Mouse (Mus musculus) myocyte (in vitro differentiated cells): ENCODE results near the gene Fign. TPM values are rescaled to one million over a fixed set of nuclear protein-coding genes. Genes with fewer than 3 reads are reported as not detected.

Experiments
- H3K27me3 ChIP-seq: one replicate; pipeline ENCODE4 v1.6.1; 2011; ENCODE audit not compliant: control insufficient read depth, insufficient read depth, insufficient read length
- H3K36me3 ChIP-seq: one replicate; pipeline ENCODE4 v1.6.1; 2011; ENCODE audit not compliant: control insufficient read depth, insufficient read depth
- H3K4me2 ChIP-seq: one replicate; pipeline ENCODE4 v1.6.1; 2011; ENCODE audit warnings: low read depth, control low read depth
- H3K4me3 ChIP-seq: one replicate; pipeline ENCODE4 v1.5.1; 2011; ENCODE audit warnings: mild to moderate bottlenecking, control low read depth, moderate library complexity
- H3K79me2 ChIP-seq: one replicate; pipeline ENCODE4 v1.6.1; 2011; ENCODE audit not compliant: control insufficient read depth, insufficient read depth
- H3ac ChIP-seq: one replicate; pipeline ENCODE4 v1.6.1; 2011; ENCODE audit not compliant: control insufficient read depth, insufficient read length
- CEBPB ChIP-seq: IDR thresholded peaks from 2 replicates; pipeline ENCODE4 v1.6.1; 2011; ENCODE audit warnings: mild to moderate bottlenecking, moderate library complexity; ENCODE audit not compliant: poor library complexity, insufficient read depth, severe bottlenecking
- E2F4 ChIP-seq: IDR thresholded peaks from one replicate; pipeline ENCODE4 v1.6.1; 2011; ENCODE audit warnings: mild to moderate bottlenecking, control low read depth, moderate library complexity; ENCODE audit not compliant: insufficient read depth
- MAX ChIP-seq: IDR thresholded peaks from one replicate; pipeline ENCODE4 v1.6.1; 2011; ENCODE audit warnings: low read depth, mild to moderate bottlenecking, control low read depth
- MYOD1 ChIP-seq, 3 experiments: IDR thresholded peaks; one replicate each; pipeline ENCODE4 v1.6.1; 2011; ENCODE audit warnings: control low read depth in 2 of 3, low read depth in 2 of 3, mild to moderate bottlenecking in 2 of 3, moderate library complexity in 1 of 3; ENCODE audit not compliant: insufficient read length in 2 of 3, control insufficient read depth in 1 of 3
- MYOG ChIP-seq, 3 experiments: IDR thresholded peaks; one replicate each; pipeline ENCODE4 v1.6.1; 2011; ENCODE audit warnings: control low read depth in 2 of 3, low read depth in 2 of 3, mild to moderate bottlenecking in 2 of 3; ENCODE audit not compliant: insufficient read length in 2 of 3, control insufficient read depth in 1 of 3, insufficient read depth in 1 of 3
- POLR2A ChIP-seq: IDR thresholded peaks from one replicate; pipeline ENCODE4 v1.6.1; 2011; ENCODE audit warnings: low read depth, mild to moderate bottlenecking, control low read depth, moderate library complexity; ENCODE audit not compliant: insufficient read length
- POLR2AphosphoS2 ChIP-seq: IDR thresholded peaks from one replicate; pipeline ENCODE4 v1.6.1; 2011; ENCODE audit warnings: low read depth, control low read depth; ENCODE audit not compliant: insufficient read length
- REST ChIP-seq: IDR thresholded peaks from one replicate; pipeline ENCODE4 v1.6.1; 2011; ENCODE audit warnings: mild to moderate bottlenecking, control low read depth, moderate library complexity; ENCODE audit not compliant: insufficient read depth, insufficient read length
- SRF ChIP-seq: IDR thresholded peaks from one replicate; pipeline ENCODE4 v1.6.1; 2011; ENCODE audit warnings: low read depth; ENCODE audit not compliant: control insufficient read depth, insufficient read length
- TCF12 ChIP-seq: IDR thresholded peaks from one replicate; pipeline ENCODE4 v1.6.1; 2011; ENCODE audit warnings: mild to moderate bottlenecking, control low read depth; ENCODE audit not compliant: poor library complexity, insufficient read depth, severe bottlenecking
- TCF3 ChIP-seq: IDR thresholded peaks from one replicate; pipeline ENCODE4 v1.6.1; 2011; ENCODE audit warnings: low read depth, control low read depth; ENCODE audit not compliant: insufficient read length
- USF1 ChIP-seq: IDR thresholded peaks from one replicate; pipeline ENCODE4 v1.6.1; 2011; ENCODE audit warnings: low read depth, mild to moderate bottlenecking, control low read depth, moderate library complexity
- polyA plus RNA-seq: library from polyadenylated mRNA; unstranded; fragments of >200 nt; fragmentation: generic; extraction: Trizol; gene quantifications from one replicate; pipeline ENCODE4 v1.2.1, GENCODE M21; 2012; ENCODE audit warnings: missing spikeins

The Fign gene
- 0.01 TPM for polyA plus RNA-seq

DNA sequence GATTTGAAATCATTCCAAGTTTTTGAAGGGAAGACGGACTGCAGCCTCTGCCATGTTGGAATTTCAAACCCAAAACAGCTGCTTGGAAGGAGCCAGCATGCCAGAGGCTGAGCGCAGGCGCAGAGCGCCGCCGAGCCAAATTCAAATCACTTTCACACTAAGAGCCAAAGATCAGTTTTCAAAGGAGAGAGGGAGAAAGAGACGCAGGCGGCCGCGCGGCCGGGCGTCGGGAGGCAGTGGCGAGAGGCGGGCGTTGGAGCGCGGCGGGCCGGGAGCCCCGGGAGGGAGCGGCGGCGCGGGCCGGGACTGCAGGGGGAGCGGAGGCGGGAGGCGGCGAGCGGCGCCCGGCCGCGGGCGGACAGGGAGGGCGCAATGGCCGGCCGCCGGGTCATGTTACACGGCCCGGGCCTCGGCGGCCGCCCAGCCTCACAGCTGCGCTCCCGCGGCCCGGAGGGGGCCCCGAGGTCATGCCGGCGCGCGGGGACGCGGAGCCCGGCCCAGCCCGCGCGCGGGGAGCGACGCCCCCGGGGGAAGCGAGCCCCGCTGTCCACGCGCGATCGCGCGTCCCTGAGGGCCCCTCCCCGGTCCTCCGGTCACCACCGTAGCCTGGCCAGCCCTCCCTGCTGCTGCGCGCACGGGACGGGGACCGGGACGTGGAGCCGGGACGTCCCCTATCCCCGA lies at the start of gene Fign:
Gene Fign, minus strand, starts transcription at position 102 of the 681 bp plus-strand sequence.
- TF ChIP-seq E2F4 (peak; percentile 57), POLR2A (no peak), SRF (no peak), MYOD1 (IDR thresholded peaks at IDR 0.05; ENCODE audit: control insufficient read depth in 1 of 3, insufficient read length in 2 of 3, low read depth in 2 of 3) (peak in 1 of 3 experiments; percentile 26), USF1 (no peak), REST (no peak), MYOG (IDR thresholded peaks at IDR 0.05; ENCODE audit: control insufficient read depth in 1 of 3, insufficient read depth in 1 of 3, insufficient read length in 2 of 3, low read depth in 2 of 3) (peak in 2 of 3 experiments; percentile 5 to 34), TCF12 (no peak), POLR2AphosphoS2 (no peak)
- no peaks in the 10 kb centered on the region for H3K36me3 ChIP-seq
- no peaks in the 10 kb centered on the region for H3K27me3 ChIP-seq
- peak within 1 kb of the TSS; percentile 21 for H3K4me3 ChIP-seq
- peak within 1 kb of the TSS; percentile 11 for H3ac ChIP-seq
- peak within 1 kb of the TSS; percentile 78 for H3K4me2 ChIP-seq
- no peaks in the 10 kb centered on the region for H3K79me2 ChIP-seq

DNA sequence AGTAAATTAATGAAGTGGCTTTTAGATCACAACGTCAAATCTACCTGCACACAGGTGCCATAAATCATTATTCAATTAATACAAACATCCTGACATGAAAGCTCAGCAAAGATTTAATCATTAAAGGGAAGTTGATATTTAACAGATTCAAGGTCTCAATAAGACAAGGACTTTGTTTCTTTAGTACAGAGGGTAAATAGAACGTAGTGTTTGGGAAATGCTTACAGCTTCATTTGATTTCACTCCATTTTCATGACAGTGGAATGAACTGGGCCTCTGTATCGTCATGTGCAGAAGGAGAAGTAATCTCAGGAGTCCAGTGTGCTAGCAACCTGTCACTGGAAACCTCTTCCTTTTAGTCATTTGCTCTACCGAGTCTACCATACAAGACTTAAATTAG lies 35.8 kb upstream of the Fign start:
- H3K27me3 ChIP-seq, result no peaks in the 10 kb centered on the region
- TF ChIP-seq E2F4 (no peak), POLR2A (no peak), TCF3 (no peak), MYOG (IDR thresholded peaks at IDR 0.05; ENCODE audit: control insufficient read depth in 1 of 3, insufficient read depth in 1 of 3, insufficient read length in 2 of 3, low read depth in 2 of 3) (no peak), USF1 (no peak), CEBPB (no peak), MYOD1 (IDR thresholded peaks at IDR 0.05; ENCODE audit: control insufficient read depth in 1 of 3, insufficient read length in 2 of 3, low read depth in 2 of 3) (no peak), POLR2AphosphoS2 (no peak), TCF12 (no peak), SRF (no peak)
- no peak overlapping the region for H3K4me3 ChIP-seq

DNA sequence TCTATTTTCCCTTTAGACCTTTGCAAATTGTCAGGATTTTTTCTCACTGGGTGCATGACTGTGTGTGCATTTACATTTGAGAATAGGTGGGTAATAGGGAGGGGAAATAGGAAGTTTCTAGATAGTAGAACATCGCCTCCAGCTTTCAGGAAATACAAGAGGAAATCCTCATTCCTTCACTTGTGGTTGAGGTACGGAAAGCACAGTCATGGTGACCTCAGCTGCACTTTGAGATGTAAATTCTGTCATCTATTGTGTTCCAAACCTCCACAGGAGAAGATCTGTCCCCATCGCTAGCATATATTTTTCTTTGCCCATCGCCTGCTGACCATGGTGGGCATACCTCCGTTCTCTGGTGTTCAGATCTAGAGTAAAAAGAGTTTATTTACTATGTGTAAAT lies 22.7 kb upstream of the Fign start:
- H3K79me2 ChIP-seq, result no peaks in the 10 kb centered on the region
- no peak for TF ChIP-seq POLR2AphosphoS2
- no peak for TF ChIP-seq MYOG (IDR thresholded peaks at IDR 0.05; ENCODE audit: control insufficient read depth in 1 of 3, insufficient read depth in 1 of 3, insufficient read length in 2 of 3, low read depth in 2 of 3)
- no peak for TF ChIP-seq TCF3
- TF ChIP-seq MAX, result no peak
- no peak for TF ChIP-seq USF1
- no peak for TF ChIP-seq CEBPB
- TF ChIP-seq E2F4, result no peak
- no peak for TF ChIP-seq POLR2A
- no peak for TF ChIP-seq MYOD1 (IDR thresholded peaks at IDR 0.05; ENCODE audit: control insufficient read depth in 1 of 3, insufficient read length in 2 of 3, low read depth in 2 of 3)
- TF ChIP-seq SRF, result no peak
- no peak overlapping the region for H3K4me3 ChIP-seq
- no peak overlapping the region for H3ac ChIP-seq
- no peak overlapping the region for H3K4me2 ChIP-seq
- no peaks in the 10 kb centered on the region for H3K27me3 ChIP-seq
- no peaks in the 10 kb centered on the region for H3K36me3 ChIP-seq

More for the DNA sequence above, 35.8 kb upstream of the Fign start:
- Histone ChIP-seq H3K79me2 (no peaks in the 10 kb centered on the region), H3K36me3 (no peaks in the 10 kb centered on the region), H3K4me2 (no peak overlapping the region), H3ac (no peak overlapping the region)

DNA sequence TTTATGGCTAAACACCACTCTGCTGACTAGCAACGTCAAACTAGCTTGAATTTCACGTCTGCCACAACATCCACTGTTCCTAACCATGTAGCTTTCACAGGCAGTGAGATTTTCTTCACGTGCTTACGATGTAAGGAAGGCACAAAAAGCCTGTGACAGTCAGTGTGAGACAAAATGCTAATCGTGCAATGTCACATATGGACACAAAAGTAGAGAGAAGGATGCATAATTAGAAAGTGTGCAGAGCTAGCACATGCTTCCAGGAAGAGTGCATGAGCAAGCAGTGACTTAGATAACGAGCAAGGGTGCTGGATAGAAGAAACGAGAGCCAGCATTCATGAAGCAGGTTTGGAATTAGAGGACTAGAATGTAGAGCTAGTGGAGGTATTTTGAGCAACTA lies 18.8 kb upstream of the Fign start:
- Histone ChIP-seq H3K79me2 (no peaks in the 10 kb centered on the region), H3K36me3 (no peaks in the 10 kb centered on the region), H3K4me3 (no peak overlapping the region), H3K27me3 (no peaks in the 10 kb centered on the region), H3ac (no peak overlapping the region), H3K4me2 (no peak overlapping the region)
- TF ChIP-seq SRF, result no peak
- no peak for TF ChIP-seq E2F4
- TF ChIP-seq POLR2AphosphoS2, result no peak
- TF ChIP-seq TCF12, result no peak
- TF ChIP-seq MYOG (IDR thresholded peaks at IDR 0.05; ENCODE audit: control insufficient read depth in 1 of 3, insufficient read depth in 1 of 3, insufficient read length in 2 of 3, low read depth in 2 of 3), result no peak
- no peak for TF ChIP-seq REST
- no peak for TF ChIP-seq POLR2A
- TF ChIP-seq TCF3, result no peak
- no peak for TF ChIP-seq USF1
- no peak for TF ChIP-seq MYOD1 (IDR thresholded peaks at IDR 0.05; ENCODE audit: control insufficient read depth in 1 of 3, insufficient read length in 2 of 3, low read depth in 2 of 3)
- TF ChIP-seq CEBPB, result no peak
- TF ChIP-seq MAX, result no peak
